Mouse (Mus musculus): ENCODE data around the gene Rgs13. TPM values are rescaled to one million over a fixed set of nuclear protein-coding genes. Genes with fewer than 3 reads are reported as not detected.
"Not testable (repeated sequence)": the region's sequence is repeated elsewhere in the genome, so short reads cannot be mapped to it uniquely, and the experiment has no call there.

The Rgs13 gene
- polyA plus RNA-seq, 1 experiment: not detected

DNA sequence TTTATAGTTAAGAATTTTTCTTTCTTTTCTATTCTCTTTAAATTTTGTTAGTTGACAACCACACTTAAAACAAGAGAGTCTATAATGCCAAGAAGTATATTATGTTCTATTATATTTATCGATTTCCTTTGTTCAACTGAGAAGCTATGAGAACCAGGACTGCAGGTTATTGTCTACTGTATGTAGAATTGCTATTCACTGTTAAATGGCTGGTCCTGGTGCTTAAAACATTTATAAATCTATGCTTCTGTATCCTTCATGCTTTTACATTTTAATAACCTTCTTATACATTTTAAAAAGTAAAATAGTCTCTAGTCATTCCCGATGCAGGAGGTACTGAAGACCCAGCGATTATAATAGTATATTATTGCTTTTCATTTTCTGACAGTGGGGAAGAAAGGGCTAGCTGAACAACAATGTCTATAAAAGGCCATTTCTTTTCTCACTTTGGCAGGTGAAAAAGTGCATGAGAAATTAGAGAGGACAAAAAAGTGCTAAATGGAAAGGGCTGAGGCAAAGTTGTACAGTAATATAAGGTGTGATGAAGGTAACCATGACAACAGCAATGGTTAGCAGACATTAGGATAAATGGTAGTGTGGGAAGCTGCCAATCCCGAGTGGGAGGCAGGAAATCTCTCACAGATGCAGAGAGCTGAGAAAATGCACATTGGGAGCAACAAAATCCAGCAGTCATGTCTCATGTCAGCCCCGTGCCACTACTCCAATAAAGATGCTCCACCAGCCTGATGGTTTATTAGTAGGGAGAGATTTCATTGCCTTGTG, 25.6 kb downstream of the Rgs13 start:
- TF ChIP-seq CTCF (IDR thresholded peaks at IDR 0.05; ENCODE audit: borderline replicate concordance, insufficient read depth, low read depth, low read length): no peak
- TF ChIP-seq POLR2A (IDR thresholded peaks at IDR 0.05; ENCODE audit: borderline replicate concordance, insufficient read depth, low read length): no peak
- no peak overlapping the region for H3K27ac ChIP-seq (ENCODE audit: insufficient read depth, low read length)

GRCm38 (mm10) chr1:144149997-144150396, 27.2 kb downstream of the Rgs13 start:
- H3K27ac ChIP-seq (ENCODE audit: insufficient read depth, low read length): no peak overlapping the region
- H3K27me3 ChIP-seq (ENCODE audit: control insufficient read depth, insufficient read depth, low read length): no peaks in the 10 kb centered on the region
- H3K4me1 ChIP-seq (ENCODE audit: control insufficient read depth, insufficient read depth, low read length): no peaks in the 10 kb centered on the region
- WGBS: 85% methylated on average over 3 of the region's 3 CpGs
- TF ChIP-seq POLR2A (IDR thresholded peaks at IDR 0.05; ENCODE audit: borderline replicate concordance, insufficient read depth, low read length): no peak
- no peak for TF ChIP-seq CTCF (IDR thresholded peaks at IDR 0.05; ENCODE audit: borderline replicate concordance, insufficient read depth, low read depth, low read length)
- no peak overlapping the region for H3K4me3 ChIP-seq (replicated peaks; ENCODE audit: insufficient read depth, low read depth, low read length)
- DNase-seq: no peak

More for the DNA sequence above, 25.6 kb downstream of the Rgs13 start:
- no peaks in the 10 kb centered on the region for H3K27me3 ChIP-seq (ENCODE audit: control insufficient read depth, insufficient read depth, low read length)
- H3K4me3 ChIP-seq (replicated peaks; ENCODE audit: insufficient read depth, low read depth, low read length): no peak overlapping the region
- no peaks in the 10 kb centered on the region for H3K4me1 ChIP-seq (ENCODE audit: control insufficient read depth, insufficient read depth, low read length)
- WGBS: 64% methylated on average over 5 of the region's 5 CpGs
- DNase-seq: no peak

GRCm38 (mm10) chr1:144141398-144141797, 35.8 kb downstream of the Rgs13 start:
- WGBS: 87% methylated on average over 2 of the region's 2 CpGs
- H3K27ac ChIP-seq (ENCODE audit: insufficient read depth, low read length); DNase-seq: not testable (repeated sequence)

GRCm38 (mm10) chr1:144139847-144140246, 37.3 kb downstream of the Rgs13 start:
- TF ChIP-seq POLR2A (IDR thresholded peaks at IDR 0.05; ENCODE audit: borderline replicate concordance, insufficient read depth, low read length) (no peak), CTCF (IDR thresholded peaks at IDR 0.05; ENCODE audit: borderline replicate concordance, insufficient read depth, low read depth, low read length) (no peak)
- 96% methylated on average over 1 of the region's 1 CpGs for WGBS
- no peak overlapping the region for H3K4me3 ChIP-seq (replicated peaks; ENCODE audit: insufficient read depth, low read depth, low read length)

More at GRCm38 (mm10) chr1:144141398-144141797, 35.8 kb downstream of the Rgs13 start:
- not testable (repeated sequence) for H3K27me3 ChIP-seq (ENCODE audit: control insufficient read depth, insufficient read depth, low read length); H3K4me1 ChIP-seq (ENCODE audit: control insufficient read depth, insufficient read depth, low read length); H3K4me3 ChIP-seq (replicated peaks; ENCODE audit: insufficient read depth, low read depth, low read length)

GRCm38 (mm10) chr1:144127965-144128364, 49.2 kb downstream of the Rgs13 start:
- no peak overlapping the region for H3K27ac ChIP-seq (ENCODE audit: insufficient read depth, low read length)
- H3K4me1 ChIP-seq (ENCODE audit: control insufficient read depth, insufficient read depth, low read length): no peaks in the 10 kb centered on the region
- DNase-seq: no peak
- no peaks in the 10 kb centered on the region for H3K27me3 ChIP-seq (ENCODE audit: control insufficient read depth, insufficient read depth, low read length)
- TF ChIP-seq POLR2A (IDR thresholded peaks at IDR 0.05; ENCODE audit: borderline replicate concordance, insufficient read depth, low read length) (no peak), CTCF (IDR thresholded peaks at IDR 0.05; ENCODE audit: borderline replicate concordance, insufficient read depth, low read depth, low read length) (no peak)
- no peak overlapping the region for H3K4me3 ChIP-seq (replicated peaks; ENCODE audit: insufficient read depth, low read depth, low read length)
- WGBS: 84% methylated on average over 7 of the region's 7 CpGs

More at GRCm38 (mm10) chr1:144139847-144140246, 37.3 kb downstream of the Rgs13 start:
- H3K27ac ChIP-seq (ENCODE audit: insufficient read depth, low read length): no peak overlapping the region
- no peak for DNase-seq
- H3K27me3 ChIP-seq (ENCODE audit: control insufficient read depth, insufficient read depth, low read length): no peaks in the 10 kb centered on the region
- no peaks in the 10 kb centered on the region for H3K4me1 ChIP-seq (ENCODE audit: control insufficient read depth, insufficient read depth, low read length)

DNA sequence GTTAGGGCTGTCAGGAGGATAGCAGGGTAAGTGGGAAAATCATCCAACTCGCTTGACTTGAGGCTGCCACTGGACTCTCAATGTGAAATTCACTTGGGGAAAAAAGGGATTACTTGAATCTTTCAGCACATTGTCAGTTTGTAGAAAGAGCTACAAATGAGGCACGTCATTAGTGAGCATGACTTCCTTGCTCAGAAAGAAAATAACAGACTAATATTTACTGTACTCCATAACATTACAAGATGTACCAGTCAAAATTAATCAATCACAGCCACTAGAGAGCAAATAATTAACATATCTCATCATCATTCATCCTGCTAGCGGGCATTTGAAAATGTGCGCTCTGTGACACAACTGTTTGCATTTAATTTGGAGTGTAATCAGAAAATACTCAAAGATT, 57.1 kb downstream of the Rgs13 start:
- 0 out of 2 replicates have a peak, but pooled peaks cover 2% of the 10 kb centered on the region for H3K4me1 ChIP-seq (ENCODE audit: control insufficient read depth, insufficient read depth, low read length)
- no peak overlapping the region for H3K27ac ChIP-seq (ENCODE audit: insufficient read depth, low read length)
- TF ChIP-seq CTCF (IDR thresholded peaks at IDR 0.05; ENCODE audit: borderline replicate concordance, insufficient read depth, low read depth, low read length): no peak
- TF ChIP-seq POLR2A (IDR thresholded peaks at IDR 0.05; ENCODE audit: borderline replicate concordance, insufficient read depth, low read length): no peak
- WGBS: 85% methylated on average over 4 of the region's 4 CpGs
- no peak overlapping the region for H3K4me3 ChIP-seq (replicated peaks; ENCODE audit: insufficient read depth, low read depth, low read length)
- H3K27me3 ChIP-seq (ENCODE audit: control insufficient read depth, insufficient read depth, low read length): no peaks in the 10 kb centered on the region
- DNase-seq: no peak

DNA sequence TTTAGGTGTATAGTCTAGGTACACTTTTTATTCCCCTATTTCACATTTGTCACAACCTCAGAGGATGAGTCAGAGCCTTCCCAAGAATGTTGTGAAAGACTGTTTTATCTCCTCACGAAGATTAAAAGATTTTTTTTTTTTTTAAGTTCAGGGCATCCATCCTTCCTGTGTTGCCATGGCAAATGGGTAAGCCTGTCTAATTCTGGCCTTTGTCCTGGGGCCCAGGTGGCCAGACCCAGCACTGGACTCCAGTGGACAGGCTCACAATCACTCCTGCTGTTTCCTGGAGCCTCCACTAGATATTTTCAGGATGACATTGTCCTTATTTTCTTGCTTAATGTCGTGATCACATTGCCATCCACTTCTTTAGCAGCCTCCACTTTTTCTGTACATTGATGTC, 57.7 kb downstream of the Rgs13 start:
- peak in 1 of 2 experiments; percentile 43 for DNase-seq
- Histone ChIP-seq H3K4me3 (replicated peaks; ENCODE audit: insufficient read depth, low read depth, low read length) (no peak overlapping the region), H3K27me3 (ENCODE audit: control insufficient read depth, insufficient read depth, low read length) (no peaks in the 10 kb centered on the region), H3K4me1 (ENCODE audit: control insufficient read depth, insufficient read depth, low read length) (0 out of 2 replicates have a peak, but pooled peaks cover 2% of the 10 kb centered on the region), H3K27ac (ENCODE audit: insufficient read depth, low read length) (no peak overlapping the region)
- 4% methylated on average over 2 of the region's 2 CpGs for WGBS
- no peak for TF ChIP-seq CTCF (IDR thresholded peaks at IDR 0.05; ENCODE audit: borderline replicate concordance, insufficient read depth, low read depth, low read length)
- no peak for TF ChIP-seq POLR2A (IDR thresholded peaks at IDR 0.05; ENCODE audit: borderline replicate concordance, insufficient read depth, low read length)
